Mouse (Mus musculus) lung, postnatal 0 days (tissue): ENCODE data around the gene Foxs1.

ENCODE experiments used
- CTCF ChIP-seq: IDR thresholded peaks from 2 replicates; pipeline ENCODE4 v1.5.1; 2016; ENCODE audit warnings: antibody characterized with exemption, mild to moderate bottlenecking
- EP300 ChIP-seq: IDR thresholded peaks from 2 replicates; pipeline ENCODE4 v1.6.1; 2016; ENCODE audit warnings: antibody characterized with exemption, mild to moderate bottlenecking, control low read depth

- TF ChIP-seq CTCF, result no peak
- TF ChIP-seq EP300, result no peak
Observed at GRCm38 (mm10) chr2:152948438-152949020, 15.5 kb upstream of the Foxs1 start.
